Mouse (Mus musculus) heart, embryonic 11.5 days (tissue): ENCODE data around the gene Kntc1. TPM values are rescaled to one million over a fixed set of nuclear protein-coding genes. Genes with fewer than 3 reads are reported as not detected.

Source experiments
- ATAC-seq: fragments of 200-750 bp; cut with Nextera tagmentation; replicated peaks from 2 replicates; pipeline ENCODE4 v1.8.0; 2017; ENCODE audit warnings: moderate library complexity; ENCODE audit not compliant: insufficient number of reproducible peaks, low FRiP score, low TSS enrichment
- H3K27ac ChIP-seq: fragments of 300-500 bp; sonication (generic); 2 replicates; pipeline ENCODE4 v1.5.1; 2014; ENCODE audit warnings: mild to moderate bottlenecking, low read depth, low read length
- H3K27me3 ChIP-seq: fragments of 300-500 bp; sonication (generic); 2 replicates; pipeline ENCODE4 v1.6.1; 2014; ENCODE audit warnings: mild to moderate bottlenecking, low read length, mixed read lengths; ENCODE audit not compliant: control insufficient read depth, insufficient read depth
- H3K36me3 ChIP-seq: fragments of 300-500 bp; sonication (generic); 2 replicates; pipeline ENCODE4 v1.6.1; 2014; ENCODE audit warnings: mild to moderate bottlenecking, low read length, moderate library complexity, mixed read lengths; ENCODE audit not compliant: control insufficient read depth, insufficient read depth
- H3K4me1 ChIP-seq: fragments of 300-500 bp; sonication (generic); 2 replicates; pipeline ENCODE4 v1.6.1; 2014; ENCODE audit warnings: low read length; ENCODE audit not compliant: control insufficient read depth, insufficient read depth
- H3K4me2 ChIP-seq: fragments of 300-500 bp; sonication (generic); 2 replicates; pipeline ENCODE4 v1.6.1; 2014; ENCODE audit warnings: mild to moderate bottlenecking, moderate library complexity
- H3K4me3 ChIP-seq: fragments of 300-500 bp; sonication (generic); 2 replicates; pipeline ENCODE4 v1.5.1; 2014; ENCODE audit warnings: low read depth, low read length
- H3K9ac ChIP-seq: fragments of 300-500 bp; sonication (generic); 2 replicates; pipeline ENCODE4 v1.6.1; 2014; ENCODE audit warnings: mild to moderate bottlenecking, low read depth, low read length, moderate library complexity
- H3K9me3 ChIP-seq: fragments of 300-500 bp; sonication (generic); replicated peaks from 2 replicates; pipeline ENCODE4 v1.6.1; 2016; ENCODE audit warnings: low read length; ENCODE audit not compliant: control insufficient read depth
- WGBS: fragments of 180-500 bp; shearing (Covaris S2); extraction: QIAGEN DNeasy Blood & Tissue Kit; methylation state at CpG from one replicate; pipeline ENCODE4 v1.1.7; 2014; ENCODE audit not compliant: insufficient replicate concordance; 5-methylcytosine and 5-hydroxymethylcytosine counted together
- polyA plus RNA-seq: library from polyadenylated mRNA; unstranded; fragments of >200 nt; fragmentation: Nextera tagmentation; extraction: Ambion mirVana; gene quantifications from 2 replicates; pipeline ENCODE4 v1.2.1, GENCODE M21; 2014

The Kntc1 gene
- polyA plus RNA-seq, 1 experiment from 2014 or later, result 24.6 TPM

DNA sequence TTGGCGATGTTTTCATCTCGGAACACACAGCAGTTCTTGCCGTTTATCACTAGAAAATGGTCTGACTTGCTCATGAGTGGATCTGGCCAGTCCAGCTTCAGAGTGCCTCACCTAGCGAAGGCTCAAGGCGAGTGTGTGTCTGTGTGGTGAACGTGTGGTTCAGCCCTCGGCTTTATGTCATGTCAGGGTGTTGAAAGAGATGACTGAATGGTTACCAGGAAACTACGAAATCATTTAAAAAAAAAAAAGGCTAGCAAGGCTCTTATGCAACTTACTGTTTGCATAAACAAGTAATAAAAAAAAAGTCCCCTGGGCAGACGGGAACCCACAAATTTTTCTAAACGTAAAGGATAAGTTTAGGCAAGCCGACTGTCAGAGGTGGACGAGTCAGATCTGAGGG lies 115.8 kb downstream of the Kntc1 start, which contains the start of gene Hcar2:
TSS of gene Hcar2 (minus strand) at position 135 of the 400 bp plus-strand sequence.
- Histone ChIP-seq H3K27me3 (no peaks in the 10 kb centered on the region), H3K9me3 (no peaks in the 10 kb centered on the region), H3K36me3 (no peaks in the 10 kb centered on the region), H3K27ac (no peak within 1 kb of the TSS), H3K4me1 (no peaks in the 10 kb centered on the region), H3K4me3 (no peak within 1 kb of the TSS), H3K9ac (no peak within 1 kb of the TSS), H3K4me2 (no peak within 1 kb of the TSS)
- WGBS, result 74% methylated on average over 12 of the region's 12 CpGs
- no peak for ATAC-seq

DNA sequence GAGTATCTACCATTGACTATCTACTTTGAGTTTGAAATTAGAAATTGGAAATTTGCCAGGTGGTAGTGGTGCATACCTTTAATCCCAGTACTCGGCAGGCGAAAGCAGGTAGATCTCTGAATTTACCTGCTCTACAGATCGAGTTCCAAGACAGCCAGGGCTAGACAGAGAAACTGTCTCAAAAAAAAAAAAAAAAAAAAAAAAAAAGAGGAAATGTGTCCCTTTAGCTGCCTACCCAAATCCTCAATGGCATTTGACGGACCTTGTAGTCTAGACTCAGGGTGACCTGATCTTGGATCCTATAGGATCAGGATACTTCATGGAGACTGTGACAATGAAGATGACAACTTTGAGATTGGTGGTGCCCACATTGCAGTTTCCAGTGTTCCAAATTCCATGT lies 116.9 kb downstream of the Kntc1 start:
- Histone ChIP-seq H3K9me3 (no peaks in the 10 kb centered on the region), H3K9ac (no peak overlapping the region), H3K4me1 (no peaks in the 10 kb centered on the region), H3K27ac (no peak overlapping the region), H3K36me3 (no peaks in the 10 kb centered on the region), H3K27me3 (no peaks in the 10 kb centered on the region), H3K4me2 (no peak overlapping the region), H3K4me3 (no peak overlapping the region)
- ATAC-seq, result no peak
- 79% methylated on average over 4 of the region's 4 CpGs for WGBS

DNA sequence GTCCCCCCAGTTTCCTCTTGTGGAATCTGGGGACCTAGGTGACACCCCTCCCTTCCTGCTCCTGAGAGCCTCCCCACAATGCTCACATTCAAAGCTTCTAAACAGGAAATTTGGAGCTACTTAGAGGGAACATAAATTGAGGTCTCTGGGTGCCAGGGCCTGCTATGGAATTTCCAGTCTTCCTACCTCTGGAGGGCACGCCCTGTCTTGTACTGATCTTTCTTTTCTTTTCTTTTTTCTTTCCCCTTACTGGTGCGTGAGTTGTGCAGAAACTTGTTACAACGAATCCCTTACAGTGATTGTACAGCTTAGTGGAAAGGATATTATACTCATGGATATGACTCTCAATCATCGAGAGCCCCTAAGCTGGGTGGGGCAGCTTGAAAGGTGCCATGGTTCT lies 120.1 kb downstream of the Kntc1 start:
- 81% methylated on average over 4 of the region's 4 CpGs for WGBS
- Histone ChIP-seq H3K27me3 (no peaks in the 10 kb centered on the region), H3K4me3 (no peak overlapping the region), H3K4me2 (no peak overlapping the region), H3K9ac (no peak overlapping the region), H3K4me1 (no peaks in the 10 kb centered on the region), H3K9me3 (no peaks in the 10 kb centered on the region), H3K36me3 (no peaks in the 10 kb centered on the region), H3K27ac (no peak overlapping the region)
- no peak for ATAC-seq

Other genes with a start within 250 kb of the Kntc1 start
- 0.20 TPM in 1 of 2 replicates, not detected in the other for gene B3gnt4, start 239.3 kb upstream of the Kntc1 start, polyA plus RNA-seq
- gene Diablo, start 225.5 kb upstream of the Kntc1 start, polyA plus RNA-seq, result 95.1 and 109 TPM in 2 replicates
- 0.24 and 0.25 TPM in 2 replicates for gene Gm49027, start 224.2 kb upstream of the Kntc1 start, polyA plus RNA-seq
- gene Vps33a, start 176.7 kb upstream of the Kntc1 start, polyA plus RNA-seq, result 22.0 and 22.4 TPM in 2 replicates
- gene Clip1, start 65.1 kb upstream of the Kntc1 start, polyA plus RNA-seq, result 45.2 TPM in 2 replicates
- 64.6 and 65.7 TPM in 2 replicates for gene Zcchc8, start 28.6 kb upstream of the Kntc1 start, polyA plus RNA-seq
- 104 and 109 TPM in 2 replicates for gene Rsrc2, start 302 bp upstream of the Kntc1 start, polyA plus RNA-seq
- gene Hcar2, start 115.8 kb downstream of the Kntc1 start, polyA plus RNA-seq, result not detected in 2 replicates
- gene Hcar1, start 130.3 kb downstream of the Kntc1 start, polyA plus RNA-seq, result 0.06 TPM in 1 of 2 replicates, not detected in the other
- gene Denr, start 157.5 kb downstream of the Kntc1 start, polyA plus RNA-seq, result 104 and 110 TPM in 2 replicates
- 0.93 and 1.2 TPM in 2 replicates for gene Gm43518, start 177.7 kb downstream of the Kntc1 start, polyA plus RNA-seq
- gene Ccdc62, start 181.0 kb downstream of the Kntc1 start, polyA plus RNA-seq, result 6.0 and 6.4 TPM in 2 replicates
- gene Hip1r, start 223.9 kb downstream of the Kntc1 start, polyA plus RNA-seq, result 2.7 and 2.9 TPM in 2 replicates